Mouse (Mus musculus) forebrain, embryonic 16.5 days (tissue): ENCODE results near the gene Lingo1. TPM values are rescaled to one million over a fixed set of nuclear protein-coding genes. Genes with fewer than 3 reads are reported as not detected.

Experiments used
- ATAC-seq: fragments of 200-750 bp; cut with Nextera tagmentation; 2 replicates; pipeline ENCODE4 v1.8.0; 2017; ENCODE audit warnings: mild to moderate bottlenecking, moderate library complexity
- H3K27ac ChIP-seq: fragments of 300-500 bp; sonication (generic); 2 replicates; pipeline ENCODE4 v1.5.1; 2014; ENCODE audit warnings: low read length, control low read depth
- H3K27me3 ChIP-seq: fragments of 300-500 bp; sonication (generic); replicated peaks from 2 replicates; pipeline ENCODE4 v1.6.1; 2014; ENCODE audit warnings: low read length; ENCODE audit not compliant: control insufficient read depth, insufficient read depth
- H3K36me3 ChIP-seq: fragments of 300-500 bp; sonication (generic); 2 replicates; pipeline ENCODE4 v1.6.1; 2014; ENCODE audit not compliant: control insufficient read depth, insufficient read depth
- H3K4me1 ChIP-seq: fragments of 300-500 bp; sonication (generic); replicated peaks from 2 replicates; pipeline ENCODE4 v1.6.1; 2014; ENCODE audit warnings: low read length; ENCODE audit not compliant: control insufficient read depth, insufficient read depth
- H3K4me2 ChIP-seq: fragments of 300-500 bp; sonication (generic); 2 replicates; pipeline ENCODE4 v1.6.1; 2014; ENCODE audit warnings: mild to moderate bottlenecking, low read length, control low read depth
- H3K4me3 ChIP-seq: fragments of 300-500 bp; sonication (generic); replicated peaks from 2 replicates; pipeline ENCODE4 v1.5.1; 2014; ENCODE audit warnings: mild to moderate bottlenecking, low read length, control low read depth
- H3K9ac ChIP-seq: fragments of 300-500 bp; sonication (generic); replicated peaks from 2 replicates; pipeline ENCODE4 v1.6.1; 2014; ENCODE audit warnings: low read depth, low read length, control low read depth
- H3K9me3 ChIP-seq: fragments of 300-500 bp; sonication (generic); 2 replicates; pipeline ENCODE4 v1.6.1; 2016; ENCODE audit warnings: low read length; ENCODE audit not compliant: control insufficient read depth
- WGBS: fragments of 180-500 bp; shearing (Covaris S2); extraction: QIAGEN DNeasy Blood & Tissue Kit; methylation state at CpG from one replicate; pipeline ENCODE4 v1.1.7; 2014; 5-methylcytosine and 5-hydroxymethylcytosine counted together
- polyA plus RNA-seq: library from polyadenylated mRNA; unstranded; fragments of >200 nt; fragmentation: Nextera tagmentation; extraction: Ambion mirVana; gene quantifications from 2 replicates; pipeline ENCODE4 v1.2.1, GENCODE M21; 2015

The Lingo1 gene
- polyA plus RNA-seq: 39.0 and 45.0 TPM in 2 replicates

DNA sequence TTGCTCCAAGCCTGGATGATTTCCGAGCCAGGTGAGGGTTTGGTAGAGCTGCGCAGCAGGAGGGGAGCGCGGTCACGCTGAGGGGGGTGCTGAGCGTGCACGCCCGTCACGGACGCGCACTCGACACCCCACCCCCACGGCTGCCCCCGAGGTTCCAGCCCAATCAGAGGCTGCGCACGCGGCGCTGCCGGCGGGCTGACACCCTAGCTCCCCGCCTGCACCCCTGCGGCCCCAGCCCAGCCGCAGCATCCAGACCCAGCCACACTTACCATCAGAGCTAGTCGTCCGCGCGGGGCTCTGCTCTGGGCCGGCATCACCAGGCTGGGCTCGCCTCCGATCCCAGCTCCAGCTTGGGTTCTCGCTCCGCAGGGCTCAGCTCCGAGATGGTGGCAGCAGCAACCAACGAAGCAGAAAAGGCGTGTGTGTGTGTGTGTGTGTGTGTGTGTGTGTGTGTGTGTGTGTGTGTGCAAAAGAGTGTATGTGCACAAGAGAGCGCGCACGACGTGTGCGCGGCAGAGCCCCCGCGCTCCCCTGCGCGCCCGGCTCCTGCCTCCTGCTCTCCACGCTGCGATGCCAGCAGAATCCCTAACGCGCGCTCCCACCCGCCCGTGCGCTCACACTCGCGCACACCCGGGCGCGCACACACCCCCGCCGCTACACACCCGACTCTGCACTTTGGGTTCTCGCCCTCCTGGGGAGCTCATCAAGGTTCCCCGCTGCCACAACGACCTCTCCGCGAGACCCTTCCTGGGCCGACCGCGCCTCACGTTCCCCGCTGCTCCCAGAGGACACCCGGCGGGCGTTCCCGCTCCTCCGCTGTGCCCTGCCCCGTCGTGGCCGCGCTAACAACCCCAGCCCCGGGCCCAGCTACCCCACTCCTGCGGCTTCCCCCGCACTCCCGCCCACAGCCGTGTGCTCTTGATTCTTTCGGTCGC lies at the start of gene Lingo1:
Gene Lingo1 (minus strand): TSS at position 748 of the 935 bp plus-strand sequence.
- H3K4me1 ChIP-seq: peaks cover 13% of the 10 kb centered on the region
- H3K4me2 ChIP-seq: peak within 1 kb of the TSS; percentile 70
- under 1% methylated on average over 81 of the region's 88 CpGs for WGBS
- H3K9ac ChIP-seq: peak within 1 kb of the TSS; percentile 70
- ATAC-seq: peak; percentile 83
- H3K27ac ChIP-seq: peak within 1 kb of the TSS; percentile 48
- no peaks in the 10 kb centered on the region for H3K9me3 ChIP-seq
- peaks cover 57% of the 10 kb centered on the region for H3K27me3 ChIP-seq
- no peaks in the 10 kb centered on the region for H3K36me3 ChIP-seq
- H3K4me3 ChIP-seq: peak within 1 kb of the TSS; percentile 56

DNA sequence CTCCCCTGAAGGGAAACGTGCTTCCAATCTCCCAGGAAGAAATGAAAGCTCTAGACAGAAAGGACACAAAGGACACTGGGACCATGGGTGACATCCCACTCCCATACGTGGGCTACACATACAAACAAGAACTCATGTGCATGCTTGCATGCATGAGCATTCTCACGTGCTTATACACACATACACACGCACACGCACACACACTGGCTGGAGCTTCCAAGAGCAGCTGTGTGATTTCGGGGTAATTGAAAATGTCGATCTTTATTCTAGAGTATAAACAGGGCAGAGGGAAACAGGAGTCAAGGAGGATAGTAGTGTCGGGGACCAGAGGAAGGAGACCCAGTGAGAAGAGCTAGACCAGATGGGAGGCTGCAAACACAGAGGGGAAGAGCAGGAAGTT lies 48.4 kb upstream of the Lingo1 start:
- no peak overlapping the region for H3K4me2 ChIP-seq

DNA sequence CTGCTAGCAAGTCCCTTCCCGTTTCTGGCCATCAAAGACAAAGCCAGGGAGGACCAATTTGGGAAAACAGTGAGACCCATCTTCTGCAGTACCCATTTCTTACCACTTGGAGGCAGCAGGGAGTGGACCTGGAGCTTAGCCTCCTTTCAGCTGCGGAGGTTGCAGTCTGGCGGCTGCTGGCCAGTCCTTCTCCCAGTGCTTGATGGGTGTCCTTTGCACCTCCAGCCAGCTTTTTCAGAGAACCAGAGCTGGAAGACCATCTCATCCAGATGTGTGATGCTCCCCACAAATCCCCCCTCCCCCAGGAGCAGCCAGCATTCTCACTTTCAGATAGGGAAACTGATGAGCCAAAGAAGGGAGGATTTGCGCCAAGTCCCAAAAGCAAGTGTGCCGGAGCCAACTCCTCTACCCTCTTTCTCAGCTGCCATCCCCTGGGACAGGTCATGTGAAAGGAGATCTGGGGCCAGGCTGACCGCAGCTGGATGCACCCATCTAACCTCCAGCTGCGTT lies 47.5 kb upstream of the Lingo1 start:
- H3K4me1 ChIP-seq: peaks cover 24% of the 10 kb centered on the region
- no peaks in the 10 kb centered on the region for H3K36me3 ChIP-seq
- no peak overlapping the region for H3K4me3 ChIP-seq
- H3K9ac ChIP-seq: no peak overlapping the region
- no peaks in the 10 kb centered on the region for H3K9me3 ChIP-seq
- no peak for ATAC-seq
- no peak overlapping the region for H3K27ac ChIP-seq
- H3K4me2 ChIP-seq: no peak overlapping the region
- 35% methylated on average over 7 of the region's 7 CpGs for WGBS
- no peaks in the 10 kb centered on the region for H3K27me3 ChIP-seq

More for the DNA sequence above, 48.4 kb upstream of the Lingo1 start:
- Histone ChIP-seq H3K4me3 (no peak overlapping the region), H3K4me1 (peaks cover 24% of the 10 kb centered on the region), H3K9ac (no peak overlapping the region), H3K9me3 (no peaks in the 10 kb centered on the region), H3K27ac (no peak overlapping the region), H3K27me3 (no peaks in the 10 kb centered on the region), H3K36me3 (no peaks in the 10 kb centered on the region)
- WGBS: 51% methylated on average over 8 of the region's 8 CpGs
- 0 out of 2 replicates have a peak, but pooled peaks have one; percentile 16 for ATAC-seq

DNA sequence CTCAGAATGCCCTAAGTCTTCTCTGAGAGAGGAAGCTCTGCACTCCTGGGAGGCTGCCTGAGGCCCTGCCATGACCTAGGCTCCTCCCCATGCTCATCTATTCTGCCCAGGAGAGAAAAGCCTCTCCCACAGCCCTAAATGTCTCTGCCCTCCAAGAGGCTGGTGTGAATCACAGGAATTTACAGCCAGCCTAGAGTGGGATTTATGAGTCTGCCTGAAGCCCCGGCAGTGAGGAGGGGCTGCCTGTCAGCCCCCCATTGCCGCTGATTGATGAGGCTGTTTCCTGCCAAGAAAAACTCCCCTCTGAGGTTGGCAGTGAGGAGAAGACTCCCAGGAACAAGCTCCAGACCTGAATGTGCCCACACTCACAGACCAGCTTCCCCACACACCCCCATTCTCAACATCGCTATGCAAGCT lies 46.0 kb upstream of the Lingo1 start:
- WGBS: 39% methylated on average over 3 of the region's 3 CpGs
- H3K27ac ChIP-seq: no peak overlapping the region
- no peak overlapping the region for H3K4me2 ChIP-seq
- no peak overlapping the region for H3K9ac ChIP-seq
- no peaks in the 10 kb centered on the region for H3K36me3 ChIP-seq
- H3K4me1 ChIP-seq: peaks cover 24% of the 10 kb centered on the region
- no peak for ATAC-seq
- H3K9me3 ChIP-seq: no peaks in the 10 kb centered on the region
- H3K27me3 ChIP-seq: no peaks in the 10 kb centered on the region
- no peak overlapping the region for H3K4me3 ChIP-seq

DNA sequence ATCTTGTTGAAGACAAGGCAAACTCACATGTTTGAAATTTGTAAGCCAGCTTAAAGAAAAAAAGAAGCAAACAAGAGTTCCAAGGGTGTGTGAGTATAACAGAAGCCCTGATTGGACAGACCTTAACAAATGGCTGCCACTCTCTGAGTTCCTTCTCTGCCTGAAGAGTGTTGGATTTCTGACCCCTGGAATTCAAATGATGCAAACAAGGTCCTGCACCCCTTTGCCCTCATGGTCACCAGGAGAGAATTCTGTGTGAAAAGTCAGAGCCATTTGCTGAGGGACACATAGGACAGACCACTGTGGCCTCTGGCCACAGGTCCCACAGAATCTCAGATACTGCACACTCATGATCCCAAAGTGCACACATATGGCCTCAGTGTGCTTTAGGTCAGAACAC lies 45.6 kb upstream of the Lingo1 start:
- Histone ChIP-seq H3K9me3 (no peaks in the 10 kb centered on the region), H3K4me3 (no peak overlapping the region)

DNA sequence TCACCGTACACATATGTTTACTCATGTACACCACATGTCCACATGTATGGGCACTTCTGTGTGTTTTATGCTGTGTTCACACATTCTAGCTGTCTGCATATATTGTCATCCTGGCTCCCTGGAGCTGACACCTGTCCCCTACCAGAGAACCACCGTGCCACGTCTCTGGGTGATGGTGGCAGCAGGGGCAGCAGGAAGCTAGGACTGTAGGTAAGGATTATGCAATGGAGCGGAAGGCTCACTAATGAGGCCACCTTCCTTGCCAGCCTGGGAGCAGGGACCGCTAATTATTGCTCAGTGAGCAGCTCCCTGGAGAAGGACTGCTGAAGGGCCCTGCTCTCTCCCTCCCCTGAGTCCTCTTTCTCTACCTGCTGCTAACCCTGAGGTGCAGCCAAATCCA lies 44.5 kb upstream of the Lingo1 start:
- Histone ChIP-seq H3K27me3 (no peaks in the 10 kb centered on the region), H3K4me1 (peaks cover 20% of the 10 kb centered on the region), H3K9ac (no peak overlapping the region), H3K4me3 (no peak overlapping the region), H3K4me2 (no peak overlapping the region), H3K36me3 (no peaks in the 10 kb centered on the region), H3K27ac (no peak overlapping the region), H3K9me3 (no peaks in the 10 kb centered on the region)
- 27% methylated on average over 5 of the region's 5 CpGs for WGBS
- no peak for ATAC-seq

More for the DNA sequence above, 45.6 kb upstream of the Lingo1 start:
- Histone ChIP-seq H3K27me3 (no peaks in the 10 kb centered on the region), H3K36me3 (no peaks in the 10 kb centered on the region), H3K27ac (no peak overlapping the region), H3K9ac (no peak overlapping the region), H3K4me2 (no peak overlapping the region), H3K4me1 (peaks cover 24% of the 10 kb centered on the region)
- no peak for ATAC-seq

DNA sequence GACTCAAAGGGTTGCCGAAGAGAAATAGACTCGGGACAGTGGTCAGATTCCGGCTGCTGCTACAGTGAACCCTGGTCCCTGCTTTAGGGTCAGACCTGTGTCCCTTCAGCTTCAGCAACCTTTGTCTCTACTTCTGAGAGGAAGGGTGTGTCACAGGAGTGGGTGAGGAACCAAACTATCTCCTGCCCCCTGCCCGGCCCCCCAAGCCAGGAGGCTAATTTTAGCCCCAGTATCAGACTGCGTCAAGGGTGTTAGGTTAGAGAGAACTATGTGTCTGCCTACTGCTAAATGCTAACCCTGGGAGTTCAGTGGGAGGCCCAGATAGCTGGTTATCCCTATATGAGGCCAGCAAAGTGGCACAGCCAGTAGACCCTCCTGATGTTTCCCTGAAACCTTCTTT lies 38.9 kb upstream of the Lingo1 start:
- H3K4me2 ChIP-seq: no peak overlapping the region
- no peaks in the 10 kb centered on the region for H3K9me3 ChIP-seq
- H3K27ac ChIP-seq: no peak overlapping the region
- ATAC-seq: no peak
- peaks cover 9% of the 10 kb centered on the region for H3K4me1 ChIP-seq
- WGBS: 82% methylated on average over 5 of the region's 5 CpGs
- no peak overlapping the region for H3K4me3 ChIP-seq
- no peaks in the 10 kb centered on the region for H3K36me3 ChIP-seq
- no peak overlapping the region for H3K9ac ChIP-seq
- no peaks in the 10 kb centered on the region for H3K27me3 ChIP-seq

DNA sequence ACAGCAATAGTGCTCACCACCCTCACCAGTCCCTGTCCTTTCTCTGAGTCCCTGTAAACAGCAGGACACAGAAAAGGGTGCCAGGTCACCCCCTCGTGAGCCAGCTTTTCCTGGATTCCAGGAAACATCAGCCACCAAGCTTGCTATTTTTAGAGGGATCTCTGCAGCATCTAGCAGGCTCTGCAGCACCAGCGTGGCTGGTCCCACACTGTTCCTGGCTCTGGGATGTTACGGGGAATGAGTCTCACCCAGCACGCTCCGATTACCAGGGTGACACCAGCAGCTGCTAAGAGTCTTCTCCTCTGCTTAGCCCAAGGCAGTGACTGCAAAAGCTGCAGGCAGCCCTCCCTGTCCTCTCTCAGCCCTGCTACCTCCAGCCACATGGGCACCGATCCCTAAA lies 36.6 kb upstream of the Lingo1 start:
- H3K4me1 ChIP-seq: peaks cover 13% of the 10 kb centered on the region
- H3K36me3 ChIP-seq: no peaks in the 10 kb centered on the region
- H3K27me3 ChIP-seq: no peaks in the 10 kb centered on the region
- no peaks in the 10 kb centered on the region for H3K9me3 ChIP-seq
- no peak overlapping the region for H3K4me2 ChIP-seq
- WGBS: 44% methylated on average over 6 of the region's 6 CpGs
- no peak for ATAC-seq
- H3K9ac ChIP-seq: 0 out of 2 replicates have a peak overlapping the region, but pooled peaks have one; percentile 11
- no peak overlapping the region for H3K4me3 ChIP-seq
- H3K27ac ChIP-seq: no peak overlapping the region

DNA sequence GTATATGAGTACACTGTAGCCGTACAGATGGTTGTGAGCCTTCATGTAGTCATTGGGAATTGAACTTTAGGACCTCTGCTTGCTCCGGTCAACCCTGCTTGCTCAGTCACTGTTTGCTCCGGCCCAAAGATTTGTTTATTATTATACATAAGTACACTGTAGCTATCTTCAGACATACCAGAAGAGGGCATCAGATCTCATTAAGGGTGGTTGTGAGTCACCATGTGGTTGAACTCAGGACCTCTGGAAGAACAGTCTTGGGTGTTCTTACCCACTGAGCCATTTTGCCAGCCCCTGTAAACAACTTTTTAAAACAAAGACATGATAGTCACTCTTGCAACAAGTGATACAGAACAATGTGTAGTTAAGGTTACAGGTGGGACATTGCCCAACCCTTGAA lies 35.6 kb upstream of the Lingo1 start:
- H3K4me2 ChIP-seq: no peak overlapping the region
- peaks cover 13% of the 10 kb centered on the region for H3K4me1 ChIP-seq
- no peak overlapping the region for H3K27ac ChIP-seq
- H3K9ac ChIP-seq: no peak overlapping the region
- no peaks in the 10 kb centered on the region for H3K36me3 ChIP-seq
- H3K9me3 ChIP-seq: no peaks in the 10 kb centered on the region
- H3K4me3 ChIP-seq: no peak overlapping the region
- peaks cover 1% of the 10 kb centered on the region; the same call in 1 of the 2 replicates for H3K27me3 ChIP-seq
- no peak for ATAC-seq
- WGBS: 90% methylated on average over 3 of the region's 3 CpGs
